Mouse (Mus musculus) megakaryocyte, adult 5-6 weeks (primary cell): ENCODE measurements around the gene Slc25a11. TPM values are rescaled to one million over a fixed set of nuclear protein-coding genes. Genes with fewer than 3 reads are reported as not detected.

Source experiments
- ATAC-seq: 2 replicates; pipeline ENCODE4 v1.8.0; 2016; ENCODE audit warnings: mild to moderate bottlenecking, inconsistent platforms; ENCODE audit not compliant: poor library complexity, severe bottlenecking
- total RNA-seq, 2 experiments: library from RNA; stranded (forward) in 1 of 2; stranded (reverse) in 1 of 2; fragments of 153-499, 151-499 nt in 1 of 2; fragments of 221-1000, 200-1000 nt in 1 of 2; gene quantifications; 2 replicates each; pipeline versions ENCODE4 v1.2.3 to v1.2.4; 2015 to 2017

Slc25a11 gene
- total RNA-seq, 2 experiments from 2014 or later, result 66.1 to 78.9 TPM

GRCm38 (mm10) chr11:70652884-70653344, 5.6 kb upstream of the Slc25a11 start:
- ATAC-seq, result peak; percentile 21

GRCm38 (mm10) chr11:70652029-70652883, 5.0 kb upstream of the Slc25a11 start:
- ATAC-seq, result no peak

- no peak for ATAC-seq
Observed at GRCm38 (mm10) chr11:70651391-70651790, 4.1 kb upstream of the Slc25a11 start.

GRCm38 (mm10) chr11:70650322-70651175, 3.3 kb upstream of the Slc25a11 start:
- peak; percentile 29 for ATAC-seq

- no peak for ATAC-seq
Observed at GRCm38 (mm10) chr11:70649185-70649734, 2.0 kb upstream of the Slc25a11 start.

GRCm38 (mm10) chr11:70648512-70648911, 1.2 kb upstream of the Slc25a11 start:
- no peak for ATAC-seq

GRCm38 (mm10) chr11:70647716-70648420, 589 bp upstream of the Slc25a11 start:
- ATAC-seq, result no peak

GRCm38 (mm10) chr11:70646259-70646555, 1.1 kb downstream of the Slc25a11 start:
- ATAC-seq, result no peak

- ATAC-seq, result no peak
Observed at GRCm38 (mm10) chr11:70645461-70646258, 1.6 kb downstream of the Slc25a11 start.

- no peak for ATAC-seq
Observed at GRCm38 (mm10) chr11:70644564-70645103, 2.6 kb downstream of the Slc25a11 start.

GRCm38 (mm10) chr11:70643051-70643450, 4.2 kb downstream of the Slc25a11 start:
- ATAC-seq, result no peak

- ATAC-seq, result no peak
Observed at GRCm38 (mm10) chr11:70641241-70641640, 6.0 kb downstream of the Slc25a11 start.

- ATAC-seq, result no peak
Observed at GRCm38 (mm10) chr11:70639976-70640375, 7.3 kb downstream of the Slc25a11 start.

- ATAC-seq, result no peak; the same call in 1 of the 2 replicates
Observed at GRCm38 (mm10) chr11:70638714-70639278, 8.5 kb downstream of the Slc25a11 start, which contains the start of gene Gp1ba. TSS of gene Gp1ba (plus strand) at chr11:70639122.

GRCm38 (mm10) chr11:70638293-70638692, 9.0 kb downstream of the Slc25a11 start:
- ATAC-seq, result no peak

- ATAC-seq, result no peak
Observed at GRCm38 (mm10) chr11:70637764-70638163, 9.5 kb downstream of the Slc25a11 start.

- no peak for ATAC-seq
Observed at GRCm38 (mm10) chr11:70635601-70636000, 11.7 kb downstream of the Slc25a11 start.

GRCm38 (mm10) chr11:70630129-70630528, 17.1 kb downstream of the Slc25a11 start:
- no peak for ATAC-seq

- peak; percentile 70 for ATAC-seq
Observed at GRCm38 (mm10) chr11:70629557-70629956, 17.7 kb downstream of the Slc25a11 start.
